Mouse (Mus musculus) T-helper 2 cell (primary cell): ENCODE results near the gene Gadd45gip1.
"Not testable (repeated sequence)": the region's sequence is repeated elsewhere in the genome, so short reads cannot be mapped to it uniquely, and the experiment has no call there.

ENCODE experiments used
- in situ Hi-C: fragments of 300-600 bp; cut with MboI, MseI; formaldehyde crosslinking; loops from one replicate; pipeline ENCODE4 v1.15.1; 2025; ENCODE audit warnings: high pct_unique_total_duplicates

Gene Gadd45gip1

DNA sequence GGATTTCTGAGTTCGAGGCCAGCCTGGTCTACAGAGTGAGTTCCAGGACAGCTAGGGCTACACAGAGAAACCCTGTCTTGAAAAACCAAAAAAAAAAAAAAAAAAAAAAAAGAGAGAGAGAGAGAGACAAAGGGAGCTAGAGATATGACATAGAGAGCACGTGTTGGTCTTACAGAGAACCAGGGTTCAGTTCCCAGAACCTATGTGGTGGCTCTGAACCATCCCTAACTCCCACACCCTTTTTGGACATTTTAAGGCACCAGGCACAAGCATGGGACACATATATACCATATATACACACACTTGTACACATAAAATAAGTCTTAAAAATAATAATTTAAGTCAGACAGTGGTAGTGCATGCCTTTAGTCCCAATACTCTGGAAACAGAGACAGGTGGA lies 4.8 kb upstream of the Gadd45gip1 start:
- in situ Hi-C loops = not testable (repeated sequence)

DNA sequence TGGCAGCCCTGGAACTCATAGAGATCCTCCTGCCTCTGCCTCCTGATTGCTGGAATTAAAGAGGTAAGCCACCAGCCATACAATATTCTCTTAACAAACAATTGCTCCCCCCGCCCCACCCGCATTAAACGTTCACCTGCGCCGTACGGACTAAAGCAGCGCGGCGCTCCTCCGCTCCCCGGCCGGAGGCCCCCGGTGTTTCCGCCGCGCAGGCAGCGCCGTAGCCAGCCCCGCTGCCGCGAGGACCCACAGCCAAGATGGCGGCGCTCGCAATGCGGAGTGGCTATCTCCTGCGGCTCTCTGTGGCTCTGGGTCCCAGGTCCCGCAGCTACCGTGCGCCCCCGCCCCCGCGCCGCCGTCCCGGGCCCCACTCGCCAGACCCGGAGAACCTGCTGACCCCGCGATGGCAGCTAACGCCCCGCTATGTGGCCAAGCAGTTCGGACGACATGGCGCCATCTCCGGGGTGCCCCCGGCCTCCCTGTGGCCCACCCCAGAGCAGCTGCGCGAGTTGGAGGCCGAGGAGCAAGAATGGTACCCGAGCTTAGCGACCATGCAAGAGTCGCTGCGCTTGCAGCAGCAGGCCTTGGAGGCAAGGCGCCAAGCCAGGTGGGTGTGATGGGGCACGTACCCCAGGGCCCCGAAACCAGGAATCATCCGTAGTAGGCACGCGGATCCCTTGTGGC lies 854 bp downstream of the Gadd45gip1 start:
- in situ Hi-C loops = no loop called here

GRCm38 (mm10) chr8:84832759-84833742 lies 1.7 kb downstream of the Gadd45gip1 start:
- in situ Hi-C loops = no loop called here

DNA sequence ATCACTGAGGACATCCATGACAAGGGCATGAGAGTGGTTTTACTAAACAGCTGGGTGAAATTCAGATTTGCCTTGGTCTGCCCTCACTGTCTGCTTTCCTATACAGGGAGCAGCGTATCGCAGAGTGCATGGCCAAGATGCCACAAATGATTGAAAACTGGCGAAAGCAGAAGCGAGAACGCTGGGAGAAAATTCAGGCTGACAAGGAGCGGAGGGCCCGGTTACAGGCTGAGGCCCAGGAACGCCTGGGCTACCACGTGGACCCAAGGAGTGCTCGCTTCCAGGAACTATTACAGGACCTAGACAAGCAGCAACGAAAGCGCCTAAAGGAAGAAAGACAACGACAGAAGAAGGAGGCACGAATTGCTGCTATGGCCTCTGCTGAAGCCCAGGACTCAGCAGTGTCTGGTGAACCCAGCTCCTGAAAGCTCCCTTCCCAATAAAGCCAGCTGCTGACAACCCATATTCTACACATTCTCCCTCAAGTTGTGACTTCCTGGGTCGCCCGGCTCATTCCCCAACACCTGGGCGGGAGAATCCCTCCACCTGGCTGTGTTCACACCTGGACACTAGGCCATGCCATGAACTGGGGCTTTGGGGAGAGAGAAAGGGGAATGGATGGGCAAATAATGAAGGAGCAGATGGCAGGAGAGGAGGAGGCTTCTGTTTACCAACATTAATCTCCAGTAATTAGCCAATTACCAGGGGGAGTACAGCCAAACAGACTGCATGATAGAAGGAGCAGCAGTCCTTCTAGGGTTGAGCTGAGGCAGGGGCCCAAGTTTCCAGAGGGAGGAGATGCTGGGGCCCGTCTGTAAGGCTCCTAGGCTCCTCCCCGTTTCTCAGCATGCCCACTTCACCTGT lies 2.9 kb downstream of the Gadd45gip1 start:
- in situ Hi-C loops = no loop called here

GRCm38 (mm10) chr8:84834866-84835855 lies 3.8 kb downstream of the Gadd45gip1 start:
- in situ Hi-C loops = no loop called here

- in situ Hi-C loops = no loop called here
These were observed 6.0 kb downstream of the Gadd45gip1 start for GRCm38 (mm10) chr8:84837149-84837911.

DNA sequence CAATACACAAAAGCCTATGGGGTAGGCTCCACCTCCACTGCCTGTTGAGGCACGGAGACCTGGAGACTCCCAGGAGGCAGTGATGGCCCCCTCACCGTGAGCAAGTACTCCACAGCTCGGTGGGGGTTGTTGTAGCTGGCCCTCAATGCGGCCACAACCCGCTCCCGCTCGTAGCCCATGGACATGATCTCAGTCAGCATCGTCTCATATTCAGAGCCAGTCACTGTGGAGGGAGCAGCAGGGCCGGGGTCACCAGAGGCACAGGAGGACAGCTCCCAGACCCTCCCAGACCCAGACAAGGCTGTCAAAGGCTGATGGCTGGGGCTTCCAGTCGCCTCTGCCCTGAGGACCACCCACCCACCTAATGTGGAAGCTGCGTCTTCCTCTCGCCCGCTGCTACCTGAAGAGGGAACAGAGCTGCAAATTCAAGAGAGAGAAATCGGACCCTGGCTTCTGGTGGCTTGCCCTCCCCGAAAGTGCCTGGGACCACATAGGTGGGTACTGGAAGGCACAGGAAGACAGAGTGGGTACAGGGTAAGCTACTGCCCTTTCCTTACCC lies 6.7 kb downstream of the Gadd45gip1 start:
- in situ Hi-C loops = no loop called here

GRCm38 (mm10) chr8:84838513-84838912 lies 7.2 kb downstream of the Gadd45gip1 start:
- in situ Hi-C loops = no loop called here

- in situ Hi-C loops = no loop called here
These were observed 8.1 kb downstream of the Gadd45gip1 start for GRCm38 (mm10) chr8:84839411-84839810.

GRCm38 (mm10) chr8:84839875-84840247 lies 8.5 kb downstream of the Gadd45gip1 start:
- in situ Hi-C loops = no loop called here

DNA sequence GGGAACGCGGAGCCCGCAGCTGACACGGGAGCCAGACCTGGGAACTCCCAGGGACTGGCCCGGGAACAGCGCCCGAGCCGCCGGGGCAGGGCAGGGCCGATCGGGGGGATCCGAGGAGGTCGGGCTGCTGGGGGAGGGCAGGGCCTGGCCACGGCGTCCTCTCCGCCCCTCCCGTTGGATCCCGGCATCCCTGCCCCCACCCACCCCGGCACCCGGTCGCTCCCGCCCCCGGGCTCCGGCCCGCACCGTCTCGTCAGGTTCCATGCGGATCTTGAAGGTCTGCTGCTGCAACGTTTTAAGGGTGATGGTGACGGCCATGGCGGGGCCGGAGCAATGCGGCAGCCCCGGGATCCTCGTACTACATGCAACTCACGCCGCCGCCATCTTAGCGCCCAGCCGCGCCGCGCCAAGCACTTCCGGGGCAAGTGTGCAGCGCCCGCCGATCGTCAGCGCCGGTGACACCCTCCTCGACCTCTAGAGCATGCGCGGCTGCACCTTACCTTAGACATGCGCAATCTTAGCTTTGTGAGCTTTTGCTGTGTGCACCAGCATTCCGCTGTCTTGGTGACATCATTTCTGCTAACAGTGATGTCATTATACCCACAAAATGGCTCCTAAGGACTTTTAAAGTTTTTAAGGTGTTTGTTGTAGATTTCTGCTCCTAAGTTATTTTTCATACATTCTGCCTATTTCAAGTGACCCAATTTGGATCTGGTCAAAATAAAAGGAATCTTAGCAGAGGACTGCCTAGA lies 9.1 kb downstream of the Gadd45gip1 start, which contains the start of gene Rad23a:
Gene Rad23a (minus strand): TSS at position 418 of the 752 bp plus-strand sequence.
- in situ Hi-C loops = no loop called here

DNA sequence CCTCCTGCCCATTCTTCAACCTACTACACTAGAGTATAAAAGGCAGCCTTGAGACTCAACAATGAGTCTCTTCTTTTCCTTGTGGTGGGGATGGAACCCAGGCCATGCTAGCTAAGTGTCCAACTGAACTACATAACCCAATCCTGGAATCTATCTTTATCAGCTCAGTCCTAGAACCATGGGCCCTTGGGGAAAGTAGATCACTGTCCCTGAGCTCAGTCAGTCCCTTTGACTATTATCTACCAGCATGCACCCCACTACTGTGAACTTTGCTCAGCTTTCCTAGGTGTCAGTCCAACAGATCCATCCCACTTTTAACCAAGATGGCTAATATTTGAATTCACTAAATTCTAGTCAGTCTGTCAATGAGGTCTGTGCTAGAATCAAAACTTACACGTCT lies 10.2 kb downstream of the Gadd45gip1 start:
- in situ Hi-C loops = no loop called here

DNA sequence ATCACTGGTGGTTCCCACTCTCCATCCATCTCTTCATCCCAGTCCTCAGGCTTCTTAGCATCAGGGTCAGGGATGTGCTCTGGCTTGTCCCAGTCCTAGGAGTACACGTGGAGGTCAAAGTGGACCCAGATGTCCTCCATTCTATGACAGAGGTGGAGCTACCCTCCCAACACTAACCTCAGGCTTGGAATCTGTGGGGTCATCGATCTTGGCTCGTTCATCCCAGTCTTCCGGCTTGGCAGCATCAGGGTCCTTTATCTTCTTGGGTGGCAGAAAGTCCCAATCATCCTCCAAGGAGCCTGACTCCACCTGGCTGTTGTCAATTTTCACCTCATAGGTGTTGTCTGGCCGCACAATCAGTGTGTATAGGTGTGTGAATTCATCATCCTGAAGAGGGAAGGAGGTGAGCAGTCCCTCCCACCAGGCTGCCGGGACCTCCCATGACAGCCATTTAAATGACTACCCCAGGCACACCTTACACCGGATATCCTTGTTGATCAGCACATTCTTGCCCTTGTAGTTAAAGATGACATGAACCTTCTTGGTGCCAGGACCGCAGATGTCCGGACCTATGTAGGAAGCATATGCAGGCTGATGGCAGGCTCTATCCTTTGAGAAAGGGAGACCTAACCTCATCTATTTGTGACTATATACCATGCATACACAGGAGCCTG lies 13.2 kb downstream of the Gadd45gip1 start:
- in situ Hi-C loops = no loop called here

DNA sequence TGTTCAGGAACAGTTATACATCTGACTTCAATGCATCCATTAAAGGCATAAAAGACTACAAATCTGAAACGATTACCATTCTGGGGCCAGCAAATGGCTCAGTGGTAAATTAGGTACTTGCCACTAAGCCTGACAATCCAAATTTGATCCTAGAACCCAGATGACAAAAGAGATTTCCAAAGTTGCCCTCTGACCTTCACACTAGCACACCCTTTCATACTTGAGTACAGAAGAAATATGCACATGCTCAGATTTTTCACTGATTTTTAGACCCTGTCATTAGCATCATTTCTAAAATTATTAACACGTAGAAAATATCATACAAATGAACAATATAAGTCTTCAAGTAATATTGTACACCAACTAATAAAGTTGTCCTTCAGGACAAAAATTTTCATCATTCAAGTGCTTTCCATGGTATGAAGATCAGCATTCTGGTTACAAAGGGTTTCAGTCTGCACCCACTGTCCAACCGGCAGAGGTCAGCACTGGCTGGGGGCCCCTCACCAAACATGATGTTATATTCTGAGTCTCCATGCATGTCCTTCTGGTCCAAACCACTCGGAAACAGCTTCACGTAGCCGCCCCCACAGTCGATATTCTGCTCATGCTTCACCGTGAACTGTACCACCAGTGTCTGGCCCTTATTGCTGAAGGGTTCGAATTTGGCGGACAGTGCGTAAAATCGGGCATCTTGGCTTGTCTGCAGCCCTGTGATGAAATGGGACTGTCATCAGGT lies 14.2 kb downstream of the Gadd45gip1 start:
- in situ Hi-C loops = no loop called here

DNA sequence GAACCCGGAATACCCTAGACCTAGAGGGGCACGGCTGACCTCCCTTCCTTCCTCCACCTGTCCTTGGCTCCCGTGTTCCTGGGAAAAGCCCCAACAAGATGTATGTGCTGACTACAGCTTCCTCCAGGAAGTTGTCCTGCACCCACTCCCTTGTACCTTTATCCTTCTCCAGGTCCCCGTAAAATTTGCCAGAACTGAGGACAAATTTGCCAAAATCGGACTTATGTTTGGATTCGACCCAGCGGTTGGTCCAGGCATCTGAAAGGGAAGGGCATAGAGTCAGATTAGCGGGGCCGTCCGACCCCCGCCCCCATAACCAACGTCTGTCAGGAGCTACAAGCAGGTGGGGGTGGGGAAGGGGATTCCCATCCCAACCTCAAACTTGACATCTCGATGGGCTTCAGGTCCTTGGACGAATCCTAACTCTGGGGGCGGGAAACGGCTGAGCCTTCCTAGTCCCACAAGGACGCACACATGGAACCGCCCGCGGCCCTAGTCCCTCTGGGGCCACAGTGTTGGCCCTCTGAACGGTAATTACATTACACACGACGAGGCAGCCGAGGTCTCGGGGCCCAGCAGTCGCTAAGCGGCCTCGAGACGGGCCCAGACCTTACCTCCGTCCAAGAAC lies 14.9 kb downstream of the Gadd45gip1 start:
- in situ Hi-C loops = no loop called here

GRCm38 (mm10) chr8:84846722-84847572 lies 15.6 kb downstream of the Gadd45gip1 start, which contains the start of gene Calr:
Calr (minus strand) TSS chr8:84846934.
- in situ Hi-C loops = no loop called here
